Mouse (Mus musculus): ENCODE results near the gene Gm21822. TPM values are rescaled to one million over a fixed set of nuclear protein-coding genes. Genes with fewer than 3 reads are reported as not detected.
"Not testable (repeated sequence)": the region's sequence is repeated elsewhere in the genome, so short reads cannot be mapped to it uniquely, and the experiment has no call there.

Gene Gm21822
- polyA plus RNA-seq (2015; fragmentation: Nextera tagmentation; extraction: Ambion mirVana), result not detected in 2 replicates

GRCm38 (mm10) chrY:18654182-18654581 is at the start of gene Gm21822:
TSS of gene Gm21822 (plus strand) at chrY:18654482.
- H3K9me3 ChIP-seq (replicated peaks); H3K4me3 ChIP-seq (replicated peaks); ATAC-seq (replicated peaks; ENCODE audit: low FRiP score); H3K9ac ChIP-seq; H3K4me2 ChIP-seq; H3K36me3 ChIP-seq; H3K27me3 ChIP-seq; H3K4me1 ChIP-seq; H3K27ac ChIP-seq: not testable (repeated sequence)
- no CpG with 5 or more reads among the region's 3 CpGs for WGBS
